Mouse (Mus musculus) thymus, postnatal 36 days (tissue): ENCODE measurements around the gene Strip1.
A peak's percentile ranks its signal among the peaks of the same experiment; 100 is the strongest.

ENCODE experiments used
- DNase-seq, 2 experiments: peaks; one replicate each; pipeline ENCODE4 v3.0.0; 2022; ENCODE audit warnings: mixed read lengths in 2 of 2

The Strip1 gene

GRCm38 (mm10) chr3:107626751-107627150 is 4.7 kb downstream of the Strip1 start:
- no peak for DNase-seq

- DNase-seq = no peak
These were observed 6.0 kb downstream of the Strip1 start for GRCm38 (mm10) chr3:107625536-107625935.

GRCm38 (mm10) chr3:107624424-107624823 is 7.1 kb downstream of the Strip1 start:
- no peak for DNase-seq

- DNase-seq = no peak
These were observed 9.0 kb downstream of the Strip1 start for GRCm38 (mm10) chr3:107622537-107622936.

GRCm38 (mm10) chr3:107621286-107622075 is 10.0 kb downstream of the Strip1 start:
- DNase-seq = no peak

GRCm38 (mm10) chr3:107619911-107620310 is 11.6 kb downstream of the Strip1 start:
- no peak for DNase-seq

GRCm38 (mm10) chr3:107617800-107618199 is 13.7 kb downstream of the Strip1 start:
- DNase-seq = no peak

GRCm38 (mm10) chr3:107612902-107613525 is 18.5 kb downstream of the Strip1 start:
- peak; percentile 53 to 58 for DNase-seq

GRCm38 (mm10) chr3:107611394-107611793 is 20.1 kb downstream of the Strip1 start:
- no peak for DNase-seq

- DNase-seq = no peak
These were observed 22.1 kb downstream of the Strip1 start for GRCm38 (mm10) chr3:107609376-107609775.

GRCm38 (mm10) chr3:107608808-107609207 is 22.7 kb downstream of the Strip1 start:
- DNase-seq = no peak

GRCm38 (mm10) chr3:107607221-107607620 is 24.3 kb downstream of the Strip1 start:
- DNase-seq = no peak

GRCm38 (mm10) chr3:107605304-107605703 is 26.2 kb downstream of the Strip1 start:
- DNase-seq = peak; percentile 37 to 40

- DNase-seq = no peak
These were observed 31.4 kb downstream of the Strip1 start for GRCm38 (mm10) chr3:107600127-107600526.

- no peak for DNase-seq
These were observed 33.7 kb downstream of the Strip1 start for GRCm38 (mm10) chr3:107597586-107598389.

GRCm38 (mm10) chr3:107597134-107597533 is 34.4 kb downstream of the Strip1 start:
- DNase-seq = no peak

GRCm38 (mm10) chr3:107596559-107596958 is 34.9 kb downstream of the Strip1 start:
- DNase-seq = no peak

- no peak for DNase-seq
These were observed 35.5 kb downstream of the Strip1 start for GRCm38 (mm10) chr3:107595938-107596461.

- no peak for DNase-seq
These were observed 36.1 kb downstream of the Strip1 start for GRCm38 (mm10) chr3:107595264-107595937.

- no peak for DNase-seq
These were observed 36.7 kb downstream of the Strip1 start, which contains the start of gene Alx3 for GRCm38 (mm10) chr3:107594662-107595263. TSS of gene Alx3 (plus strand) at chr3:107595031.

GRCm38 (mm10) chr3:107593632-107594031 is 37.9 kb downstream of the Strip1 start:
- no peak for DNase-seq

- no peak for DNase-seq
These were observed 39.9 kb downstream of the Strip1 start for GRCm38 (mm10) chr3:107591612-107592011.
